Mouse (Mus musculus): ENCODE data around the gene Hexa. TPM values are rescaled to one million over a fixed set of nuclear protein-coding genes. Genes with fewer than 3 reads are reported as not detected.
A peak's percentile ranks its signal among the peaks of the same experiment; 100 is the strongest.

The Hexa gene
- polyA plus RNA-seq, 1 experiment from 2014 or later, result 64.1 TPM

- Histone ChIP-seq H3K9ac (no peak overlapping the region), H3K4me2 (replicated peaks) (no peak overlapping the region), H3K27me3 (no peaks in the 10 kb centered on the region), H3K27ac (no peak overlapping the region), H3K4me1 (no peaks in the 10 kb centered on the region), H3K9me3 (no peaks in the 10 kb centered on the region), H3K4me3 (no peak overlapping the region), H3K36me3 (peaks cover 32% of the 10 kb centered on the region)
- ATAC-seq (ENCODE audit: insufficient number of reproducible peaks, insufficient read depth, low FRiP score, low TSS enrichment), result no peak
- 88% methylated on average over 4 of the region's 4 CpGs for WGBS
Observed at GRCm38 (mm10) chr9:59553719-59554118, 14.4 kb downstream of the Hexa start.

GRCm38 (mm10) chr9:59565600-59565999, 26.3 kb downstream of the Hexa start:
- Histone ChIP-seq H3K36me3 (peaks cover 37% of the 10 kb centered on the region), H3K27ac (no peak overlapping the region), H3K27me3 (no peaks in the 10 kb centered on the region), H3K4me3 (no peak overlapping the region), H3K4me1 (no peaks in the 10 kb centered on the region), H3K9ac (no peak overlapping the region), H3K9me3 (no peaks in the 10 kb centered on the region), H3K4me2 (replicated peaks) (no peak overlapping the region)
- ATAC-seq (ENCODE audit: insufficient number of reproducible peaks, insufficient read depth, low FRiP score, low TSS enrichment), result 0 out of 2 replicates have a peak, but pooled peaks have one; percentile 47
- 24% methylated on average over 4 of the region's 4 CpGs for WGBS

GRCm38 (mm10) chr9:59567111-59567510, 27.8 kb downstream of the Hexa start:
- Histone ChIP-seq H3K4me1 (no peaks in the 10 kb centered on the region), H3K36me3 (peaks cover 22% of the 10 kb centered on the region), H3K4me3 (no peak overlapping the region), H3K9ac (no peak overlapping the region), H3K4me2 (replicated peaks) (no peak overlapping the region), H3K9me3 (no peaks in the 10 kb centered on the region), H3K27me3 (no peaks in the 10 kb centered on the region), H3K27ac (no peak overlapping the region)
- no peak for ATAC-seq (ENCODE audit: insufficient number of reproducible peaks, insufficient read depth, low FRiP score, low TSS enrichment)
- WGBS, result 28% methylated on average over 6 of the region's 6 CpGs

GRCm38 (mm10) chr9:59571852-59572251, 32.5 kb downstream of the Hexa start:
- peaks cover 8% of the 10 kb centered on the region; the same call in 1 of the 2 replicates for H3K27me3 ChIP-seq
- no peak for ATAC-seq (ENCODE audit: insufficient number of reproducible peaks, insufficient read depth, low FRiP score, low TSS enrichment)
- H3K4me1 ChIP-seq, result no peaks in the 10 kb centered on the region
- WGBS, result 89% methylated on average over 2 of the region's 2 CpGs
- H3K9me3 ChIP-seq, result no peaks in the 10 kb centered on the region
- no peaks in the 10 kb centered on the region for H3K36me3 ChIP-seq
- no peak overlapping the region for H3K27ac ChIP-seq
- no peak overlapping the region for H3K9ac ChIP-seq
- H3K4me3 ChIP-seq, result no peak overlapping the region
- H3K4me2 ChIP-seq (replicated peaks), result no peak overlapping the region

GRCm38 (mm10) chr9:59577401-59577800, 38.1 kb downstream of the Hexa start:
- Histone ChIP-seq H3K36me3 (no peaks in the 10 kb centered on the region), H3K27ac (no peak overlapping the region), H3K27me3 (peaks cover 19% of the 10 kb centered on the region; the same call in 1 of the 2 replicates), H3K4me3 (peak overlapping the region; percentile 44), H3K4me2 (replicated peaks) (peak overlapping the region; percentile 68), H3K9ac (0 out of 2 replicates have a peak overlapping the region, but pooled peaks have one; percentile 10), H3K4me1 (peaks cover 8% of the 10 kb centered on the region; the same call in 1 of the 2 replicates), H3K9me3 (no peaks in the 10 kb centered on the region)
- WGBS, result 15% methylated on average over 13 of the region's 13 CpGs
- no peak for ATAC-seq (ENCODE audit: insufficient number of reproducible peaks, insufficient read depth, low FRiP score, low TSS enrichment)

- H3K36me3 ChIP-seq, result no peaks in the 10 kb centered on the region
- H3K4me1 ChIP-seq, result peaks cover 8% of the 10 kb centered on the region; the same call in 1 of the 2 replicates
- under 1% methylated on average over 60 of the region's 61 CpGs for WGBS
- H3K9me3 ChIP-seq, result no peaks in the 10 kb centered on the region
- peak; percentile 98 for ATAC-seq (ENCODE audit: insufficient number of reproducible peaks, insufficient read depth, low FRiP score, low TSS enrichment)
- peak within 1 kb of the TSS; percentile 68 for H3K4me2 ChIP-seq (replicated peaks)
- H3K27me3 ChIP-seq, result peaks cover 19% of the 10 kb centered on the region; the same call in 1 of the 2 replicates
- H3K4me3 ChIP-seq, result peak within 1 kb of the TSS; percentile 44
- no peak within 1 kb of the TSS for H3K27ac ChIP-seq
- H3K9ac ChIP-seq, result 0 out of 2 replicates have a peak within 1 kb of the TSS, but pooled peaks have one; percentile 10
Observed at GRCm38 (mm10) chr9:59577844-59578504, 38.6 kb downstream of the Hexa start, which contains the start of gene Celf6. TSS of gene Celf6 (plus strand) at chr9:59577917.

GRCm38 (mm10) chr9:59578505-59578867, 39.1 kb downstream of the Hexa start:
- Histone ChIP-seq H3K4me1 (peaks cover 8% of the 10 kb centered on the region; the same call in 1 of the 2 replicates), H3K4me2 (replicated peaks) (peak overlapping the region; percentile 68), H3K9me3 (no peaks in the 10 kb centered on the region), H3K27me3 (peaks cover 19% of the 10 kb centered on the region; the same call in 1 of the 2 replicates), H3K4me3 (peak overlapping the region; percentile 44), H3K27ac (no peak overlapping the region), H3K9ac (no peak overlapping the region), H3K36me3 (no peaks in the 10 kb centered on the region)
- no peak; the same call in 1 of the 2 replicates for ATAC-seq (ENCODE audit: insufficient number of reproducible peaks, insufficient read depth, low FRiP score, low TSS enrichment)
- under 1% methylated on average over 17 of the region's 20 CpGs for WGBS

- H3K36me3 ChIP-seq, result no peaks in the 10 kb centered on the region
- H3K27ac ChIP-seq, result no peak overlapping the region
- no peaks in the 10 kb centered on the region for H3K27me3 ChIP-seq
- WGBS, result 4% methylated on average over 13 of the region's 13 CpGs
- H3K9me3 ChIP-seq, result no peaks in the 10 kb centered on the region
- H3K4me3 ChIP-seq, result peak overlapping the region; percentile 23
- H3K4me2 ChIP-seq (replicated peaks), result peak overlapping the region; percentile 46
- no peaks in the 10 kb centered on the region for H3K4me1 ChIP-seq
- peak; percentile 64; the same call in 1 of the 2 replicates for ATAC-seq (ENCODE audit: insufficient number of reproducible peaks, insufficient read depth, low FRiP score, low TSS enrichment)
- peak overlapping the region; percentile 28; the same call in 1 of the 2 replicates for H3K9ac ChIP-seq
Observed at GRCm38 (mm10) chr9:59584871-59585308, 45.5 kb downstream of the Hexa start.

DNA sequence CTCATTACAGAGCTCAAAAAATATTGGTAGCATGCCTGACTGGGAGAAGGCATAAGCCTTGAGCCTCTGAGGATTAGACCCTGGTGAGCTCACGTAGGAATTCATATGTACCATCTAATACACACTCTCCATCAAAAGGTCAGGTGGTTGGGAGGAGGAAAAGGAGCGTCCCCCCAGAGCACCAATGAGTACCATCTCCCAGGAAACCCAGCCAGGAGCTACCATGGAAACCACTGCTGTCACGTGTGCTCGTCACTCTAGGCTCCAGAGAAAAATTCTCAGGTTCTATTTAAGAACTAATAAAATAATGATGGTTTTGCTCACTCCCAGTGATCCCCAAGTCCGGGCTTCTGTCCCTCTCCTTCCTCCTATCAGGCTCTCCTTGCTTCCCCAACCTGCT, 48.9 kb downstream of the Hexa start:
- H3K4me1 ChIP-seq, result no peaks in the 10 kb centered on the region
- no peaks in the 10 kb centered on the region for H3K9me3 ChIP-seq
- no peaks in the 10 kb centered on the region for H3K27me3 ChIP-seq
- no peak overlapping the region for H3K27ac ChIP-seq
- 67% methylated on average over 5 of the region's 5 CpGs for WGBS
- no peaks in the 10 kb centered on the region for H3K36me3 ChIP-seq
- H3K4me3 ChIP-seq, result no peak overlapping the region
- H3K9ac ChIP-seq, result no peak overlapping the region
- H3K4me2 ChIP-seq (replicated peaks), result no peak overlapping the region
- no peak for ATAC-seq (ENCODE audit: insufficient number of reproducible peaks, insufficient read depth, low FRiP score, low TSS enrichment)

GRCm38 (mm10) chr9:59588710-59589671, 49.7 kb downstream of the Hexa start:
- 48% methylated on average over 12 of the region's 12 CpGs for WGBS
- no peaks in the 10 kb centered on the region for H3K27me3 ChIP-seq
- H3K4me1 ChIP-seq, result no peaks in the 10 kb centered on the region
- 0 out of 2 replicates have a peak, but pooled peaks have one; percentile 42 for ATAC-seq (ENCODE audit: insufficient number of reproducible peaks, insufficient read depth, low FRiP score, low TSS enrichment)
- H3K36me3 ChIP-seq, result no peaks in the 10 kb centered on the region
- no peak overlapping the region for H3K27ac ChIP-seq
- no peak overlapping the region for H3K9ac ChIP-seq
- no peaks in the 10 kb centered on the region for H3K9me3 ChIP-seq
- H3K4me2 ChIP-seq (replicated peaks), result no peak overlapping the region
- H3K4me3 ChIP-seq, result no peak overlapping the region

DNA sequence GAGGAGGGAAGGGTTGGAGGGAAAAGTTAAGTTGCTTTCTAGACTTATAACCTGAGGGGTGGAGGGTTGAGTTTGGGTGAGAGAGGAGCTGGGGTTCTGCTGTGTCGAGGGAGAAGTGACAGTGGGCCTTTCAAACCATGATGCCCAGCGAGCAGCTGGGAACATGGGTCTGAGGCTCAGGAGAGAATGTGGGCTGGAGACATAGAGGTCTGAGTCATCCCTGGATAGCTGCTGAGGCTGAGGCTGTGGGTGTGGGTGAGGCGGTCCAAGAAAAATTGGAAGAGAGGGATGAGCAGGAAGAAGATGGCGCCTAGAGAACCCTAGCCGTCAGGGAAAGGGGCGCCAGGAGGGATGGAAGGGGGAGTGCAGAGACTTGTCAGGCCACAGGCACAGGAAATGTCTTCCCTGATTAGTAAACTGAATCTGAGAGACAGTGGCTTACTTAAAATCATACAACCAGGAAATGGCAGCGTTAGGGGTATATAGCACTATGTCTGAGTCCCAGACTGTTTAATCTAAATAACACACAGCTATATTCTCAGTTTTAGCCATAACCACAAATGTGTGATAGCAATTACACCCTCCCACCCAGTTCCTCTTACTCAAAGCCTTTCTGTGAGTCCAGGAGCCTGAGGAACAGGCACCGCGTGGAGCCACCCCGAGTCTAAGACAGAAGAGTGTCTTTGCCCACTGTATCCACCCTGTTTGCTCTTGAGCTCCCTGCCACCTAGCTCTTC, 50.5 kb downstream of the Hexa start:
- no peak for ATAC-seq (ENCODE audit: insufficient number of reproducible peaks, insufficient read depth, low FRiP score, low TSS enrichment)
- no peaks in the 10 kb centered on the region for H3K36me3 ChIP-seq
- H3K9ac ChIP-seq, result no peak overlapping the region
- no peak overlapping the region for H3K27ac ChIP-seq
- no peak overlapping the region for H3K4me3 ChIP-seq
- H3K4me1 ChIP-seq, result no peaks in the 10 kb centered on the region
- no peaks in the 10 kb centered on the region for H3K9me3 ChIP-seq
- H3K4me2 ChIP-seq (replicated peaks), result no peak overlapping the region
- no peaks in the 10 kb centered on the region for H3K27me3 ChIP-seq
- WGBS, result 84% methylated on average over 10 of the region's 10 CpGs

Data from embryonic facial prominence, embryonic 12.5 days (tissue).